Mouse (Mus musculus): ENCODE data around the gene Fcrlb.
"Not testable (repeated sequence)": the region's sequence is repeated elsewhere in the genome, so short reads cannot be mapped to it uniquely, and the experiment has no call there.

The Fcrlb gene

GRCm38 (mm10) chr1:170912891-170913615 is at the start of gene Fcrlb:
Gene Fcrlb, minus strand, starts transcription at chr1:170912941.
- DNase-seq (ENCODE audit: low read depth, low spot score): no peak

GRCm38 (mm10) chr1:170962301-170962700 is 49.6 kb upstream of the Fcrlb start:
- no peak for DNase-seq (ENCODE audit: low read depth, low spot score)

GRCm38 (mm10) chr1:170961101-170961500 is 48.4 kb upstream of the Fcrlb start:
- DNase-seq (ENCODE audit: low read depth, low spot score): no peak

GRCm38 (mm10) chr1:170959791-170960190 is 47.0 kb upstream of the Fcrlb start:
- no peak for DNase-seq (ENCODE audit: low read depth, low spot score)

- no peak for DNase-seq (ENCODE audit: low read depth, low spot score)
Observed at GRCm38 (mm10) chr1:170958225-170958624, 45.5 kb upstream of the Fcrlb start.

- DNase-seq (ENCODE audit: low read depth, low spot score): no peak
Observed at GRCm38 (mm10) chr1:170953192-170953591, 40.5 kb upstream of the Fcrlb start.

- DNase-seq (ENCODE audit: low read depth, low spot score): no peak
Observed at GRCm38 (mm10) chr1:170950772-170951171, 38.0 kb upstream of the Fcrlb start.

- not testable (repeated sequence) for DNase-seq (ENCODE audit: low read depth, low spot score)
Observed at GRCm38 (mm10) chr1:170944908-170945307, 32.2 kb upstream of the Fcrlb start.

- not testable (repeated sequence) for DNase-seq (ENCODE audit: low read depth, low spot score)
Observed at GRCm38 (mm10) chr1:170944151-170944550, 31.4 kb upstream of the Fcrlb start.

GRCm38 (mm10) chr1:170939255-170939654 is 26.5 kb upstream of the Fcrlb start:
- no peak for DNase-seq (ENCODE audit: low read depth, low spot score)

- no peak for DNase-seq (ENCODE audit: low read depth, low spot score)
Observed at GRCm38 (mm10) chr1:170934383-170934782, 21.6 kb upstream of the Fcrlb start.

GRCm38 (mm10) chr1:170933940-170934339 is 21.2 kb upstream of the Fcrlb start:
- no peak for DNase-seq (ENCODE audit: low read depth, low spot score)

GRCm38 (mm10) chr1:170933386-170933920 is 20.7 kb upstream of the Fcrlb start:
- DNase-seq (ENCODE audit: low read depth, low spot score): no peak

- no peak for DNase-seq (ENCODE audit: low read depth, low spot score)
Observed at GRCm38 (mm10) chr1:170932043-170932442, 19.3 kb upstream of the Fcrlb start.

- DNase-seq (ENCODE audit: low read depth, low spot score): no peak
Observed at GRCm38 (mm10) chr1:170929245-170929644, 16.5 kb upstream of the Fcrlb start.

GRCm38 (mm10) chr1:170928467-170928866 is 15.7 kb upstream of the Fcrlb start:
- DNase-seq (ENCODE audit: low read depth, low spot score): no peak

GRCm38 (mm10) chr1:170927378-170927777 is 14.6 kb upstream of the Fcrlb start, which contains the start of gene Fcrla:
Gene Fcrla, minus strand, starts transcription at chr1:170927583.
- DNase-seq (ENCODE audit: low read depth, low spot score): no peak

- DNase-seq (ENCODE audit: low read depth, low spot score): no peak
Observed at GRCm38 (mm10) chr1:170926941-170927340, 14.2 kb upstream of the Fcrlb start.

GRCm38 (mm10) chr1:170924485-170924884 is 11.7 kb upstream of the Fcrlb start:
- DNase-seq (ENCODE audit: low read depth, low spot score): no peak

- DNase-seq (ENCODE audit: low read depth, low spot score): no peak
Observed at GRCm38 (mm10) chr1:170919308-170919707, 6.6 kb upstream of the Fcrlb start.

GRCm38 (mm10) chr1:170915657-170916056 is 2.9 kb upstream of the Fcrlb start:
- DNase-seq (ENCODE audit: low read depth, low spot score): no peak

GRCm38 (mm10) chr1:170911907-170912660 is 657 bp downstream of the Fcrlb start:
- no peak for DNase-seq (ENCODE audit: low read depth, low spot score)

GRCm38 (mm10) chr1:170908341-170908740 is 4.4 kb downstream of the Fcrlb start:
- no peak for DNase-seq (ENCODE audit: low read depth, low spot score)
